Mouse (Mus musculus) embryo, embryonic 10.5 days (tissue): Measurements from ENCODE around the gene Ass1.

Source experiments
- DNase-seq: peaks from one replicate; pipeline ENCODE4 v3.0.0-alpha.2; 2015; ENCODE audit warnings: low spot score

Gene Ass1

GRCm38 (mm10) chr2:31490556-31490955 is 20.5 kb downstream of the Ass1 start:
- no peak for DNase-seq

GRCm38 (mm10) chr2:31492308-31492707 is 22.3 kb downstream of the Ass1 start:
- DNase-seq, result no peak

GRCm38 (mm10) chr2:31493243-31493642 is 23.2 kb downstream of the Ass1 start:
- DNase-seq, result no peak

- no peak for DNase-seq
These were observed 24.3 kb downstream of the Ass1 start for GRCm38 (mm10) chr2:31494315-31494714.

GRCm38 (mm10) chr2:31495046-31495476 is 25.1 kb downstream of the Ass1 start:
- peak; percentile 72 for DNase-seq

GRCm38 (mm10) chr2:31496141-31496540 is 26.1 kb downstream of the Ass1 start:
- DNase-seq, result no peak

- DNase-seq, result no peak
These were observed 27.1 kb downstream of the Ass1 start for GRCm38 (mm10) chr2:31497113-31497512.

- no peak for DNase-seq
These were observed 27.6 kb downstream of the Ass1 start for GRCm38 (mm10) chr2:31497635-31498034.

- peak; percentile 76 for DNase-seq
These were observed 29.6 kb downstream of the Ass1 start for GRCm38 (mm10) chr2:31499327-31500291.

GRCm38 (mm10) chr2:31500292-31501204 is 30.5 kb downstream of the Ass1 start:
- DNase-seq, result peak; percentile 81

- peak; percentile 81 for DNase-seq
These were observed 31.6 kb downstream of the Ass1 start for GRCm38 (mm10) chr2:31501448-31502130.

- no peak for DNase-seq
These were observed 32.9 kb downstream of the Ass1 start for GRCm38 (mm10) chr2:31502616-31503522.

- no peak for DNase-seq
These were observed 35.5 kb downstream of the Ass1 start for GRCm38 (mm10) chr2:31505472-31505871.

- no peak for DNase-seq
These were observed 38.8 kb downstream of the Ass1 start for GRCm38 (mm10) chr2:31508851-31509250.

GRCm38 (mm10) chr2:31511316-31511715 is 41.3 kb downstream of the Ass1 start:
- no peak for DNase-seq

- DNase-seq, result no peak
These were observed 46.5 kb downstream of the Ass1 start for GRCm38 (mm10) chr2:31516557-31516956.

GRCm38 (mm10) chr2:31521800-31522335 is 51.9 kb downstream of the Ass1 start:
- no peak for DNase-seq

GRCm38 (mm10) chr2:31524641-31525040 is 54.6 kb downstream of the Ass1 start:
- no peak for DNase-seq

GRCm38 (mm10) chr2:31525778-31526177 is 55.8 kb downstream of the Ass1 start:
- DNase-seq, result peak; percentile 48

GRCm38 (mm10) chr2:31530201-31530600 is 60.2 kb downstream of the Ass1 start:
- DNase-seq, result peak; percentile 50

- DNase-seq, result peak; percentile 30
These were observed 67.0 kb downstream of the Ass1 start for GRCm38 (mm10) chr2:31537054-31537453.
